Mouse (Mus musculus): Measurements from ENCODE around the gene Tmbim6.

DNA sequence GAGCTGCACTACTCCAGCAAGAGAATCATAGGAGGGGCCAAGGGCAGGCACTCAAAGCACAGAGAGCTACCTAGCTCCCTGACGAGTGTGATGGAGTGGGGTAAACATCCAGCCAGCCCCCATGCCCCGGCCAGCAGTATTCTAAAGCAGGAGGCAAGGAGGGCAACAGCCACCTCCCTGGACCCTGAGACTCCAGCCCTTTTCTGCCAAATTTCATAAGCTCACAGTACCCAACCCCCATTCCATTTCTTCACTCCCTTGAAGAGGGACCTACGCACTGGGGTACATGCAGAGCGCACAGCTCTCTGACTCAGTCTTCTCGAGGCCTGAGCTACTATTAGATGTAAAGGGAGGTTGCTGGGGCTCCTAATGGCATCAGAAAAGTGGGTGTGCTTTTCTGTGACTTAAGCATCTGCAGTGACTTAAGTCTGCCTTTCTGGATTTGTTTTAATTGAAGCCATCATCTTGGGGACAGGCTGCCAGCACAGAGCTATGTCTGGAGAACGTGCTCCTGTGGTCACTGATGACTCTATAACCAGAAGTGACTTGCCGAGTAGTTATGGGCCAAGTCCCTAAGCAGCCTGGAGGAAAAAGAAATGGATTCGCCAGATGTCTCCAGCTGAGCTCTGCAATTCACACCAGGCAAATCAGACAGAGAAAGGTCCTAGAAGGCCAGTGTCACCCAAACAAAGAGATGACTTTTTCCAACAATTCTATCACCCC is 48.4 kb upstream of the Tmbim6 start:
- TF ChIP-seq CTCF (IDR thresholded peaks at IDR 0.05) (no peak), POLR2A (IDR thresholded peaks at IDR 0.05; ENCODE audit: insufficient read depth, low read depth, low read length) (no peak), EP300 (IDR thresholded peaks at IDR 0.05; ENCODE audit: insufficient read depth, low read depth, low read length) (peak; percentile 71; the same call in 1 of the 2 replicates)
